Mouse (Mus musculus) neural tube, embryonic 15.5 days (tissue): ENCODE results near the gene Msrb1. TPM values are rescaled to one million over a fixed set of nuclear protein-coding genes. Genes with fewer than 3 reads are reported as not detected.
A peak's percentile ranks its signal among the peaks of the same experiment; 100 is the strongest.

Source experiments
- ATAC-seq: fragments of 200-750 bp; cut with Nextera tagmentation; 2 replicates; pipeline ENCODE4 v1.8.0; 2017; ENCODE audit warnings: mild to moderate bottlenecking, moderate TSS enrichment, moderate library complexity; ENCODE audit not compliant: low FRiP score
- H3K27ac ChIP-seq: fragments of 300-500 bp; sonication (generic); replicated peaks from 2 replicates; pipeline ENCODE4 v1.5.1; 2015; ENCODE audit warnings: mild to moderate bottlenecking, inconsistent platforms
- H3K27me3 ChIP-seq: fragments of 300-500 bp; sonication (generic); replicated peaks from 2 replicates; pipeline ENCODE4 v1.6.1; 2015; ENCODE audit warnings: inconsistent platforms
- H3K36me3 ChIP-seq: fragments of 300-500 bp; sonication (generic); 2 replicates; pipeline ENCODE4 v1.6.1; 2015; ENCODE audit warnings: inconsistent platforms
- H3K4me1 ChIP-seq: fragments of 300-500 bp; sonication (generic); 2 replicates; pipeline ENCODE4 v1.6.1; 2015; ENCODE audit warnings: inconsistent platforms
- H3K4me2 ChIP-seq: fragments of 300-500 bp; sonication (generic); 2 replicates; pipeline ENCODE4 v1.6.1; 2015; ENCODE audit warnings: inconsistent platforms, mild to moderate bottlenecking, moderate library complexity
- H3K4me3 ChIP-seq: fragments of 300-500 bp; sonication (generic); replicated peaks from 2 replicates; pipeline ENCODE4 v1.5.1; 2015; ENCODE audit warnings: mild to moderate bottlenecking, inconsistent platforms
- H3K9ac ChIP-seq: fragments of 300-500 bp; sonication (generic); replicated peaks from 2 replicates; pipeline ENCODE4 v1.6.1; 2015; ENCODE audit warnings: mild to moderate bottlenecking, inconsistent platforms
- H3K9me3 ChIP-seq: fragments of 300-500 bp; sonication (generic); replicated peaks from 2 replicates; pipeline ENCODE4 v1.6.1; 2016; ENCODE audit warnings: inconsistent platforms
- WGBS: fragments of 180-500 bp; shearing (Covaris S2); methylation state at CpG from one replicate; pipeline ENCODE4 v1.1.7; 2015; ENCODE audit warnings: mixed read lengths; 5-methylcytosine and 5-hydroxymethylcytosine counted together
- polyA plus RNA-seq: library from polyadenylated mRNA; unstranded; fragments of >200 nt; fragmentation: Nextera tagmentation; extraction: Ambion mirVana; gene quantifications from 2 replicates; pipeline ENCODE4 v1.2.1, GENCODE M21; 2015

The Msrb1 gene
- 23.2 and 24.4 TPM in 2 replicates for polyA plus RNA-seq

DNA sequence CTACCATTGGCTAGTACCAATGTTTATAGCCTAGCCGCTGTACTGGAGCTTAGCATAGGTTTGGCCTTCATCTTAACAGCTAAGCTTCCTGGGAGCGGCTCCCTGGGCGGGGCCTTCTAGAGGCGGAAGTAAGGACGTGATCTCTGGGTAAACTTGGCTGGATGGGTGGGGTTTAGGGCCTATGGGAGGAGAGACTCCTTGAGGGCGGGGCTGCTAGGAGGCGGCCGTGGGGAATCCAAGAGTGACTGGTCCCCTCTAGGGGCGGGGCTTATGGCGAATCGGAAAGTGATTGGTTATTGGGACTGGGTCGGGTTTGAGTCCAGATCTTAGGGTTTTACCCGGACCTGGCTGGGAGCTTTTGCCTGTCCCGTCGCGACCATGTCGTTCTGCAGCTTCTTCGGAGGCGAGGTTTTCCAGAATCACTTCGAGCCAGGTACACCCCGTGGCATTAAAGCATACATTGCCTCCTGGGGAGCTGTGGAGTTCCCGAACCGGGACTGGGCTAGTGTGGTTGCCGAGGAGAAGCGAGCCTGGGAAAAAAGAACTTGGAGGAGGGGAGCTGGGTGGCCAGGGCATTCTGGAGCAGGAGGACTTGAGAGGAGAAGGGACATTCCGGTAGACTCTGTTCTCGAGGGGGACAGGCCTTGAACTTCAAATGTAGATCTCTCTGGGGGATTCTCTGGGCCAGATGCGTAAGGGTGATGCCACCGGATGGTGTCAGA, at the start of gene Msrb1:
TSS of gene Msrb1 (plus strand) at position 313 of the 722 bp plus-strand sequence.
- peak within 1 kb of the TSS; percentile 73 for H3K27ac ChIP-seq
- peak within 1 kb of the TSS; percentile 54 for H3K9ac ChIP-seq
- WGBS, result 2% methylated on average over 29 of the region's 29 CpGs
- peaks cover 4% of the 10 kb centered on the region; the same call in 1 of the 2 replicates for H3K36me3 ChIP-seq
- peak; percentile 95 for ATAC-seq
- 0 out of 2 replicates have a peak, but pooled peaks cover 4% of the 10 kb centered on the region for H3K27me3 ChIP-seq
- H3K4me1 ChIP-seq, result peaks cover 17% of the 10 kb centered on the region
- peak within 1 kb of the TSS; percentile 63 for H3K4me3 ChIP-seq
- H3K4me2 ChIP-seq, result peak within 1 kb of the TSS; percentile 77
- no peaks in the 10 kb centered on the region for H3K9me3 ChIP-seq

DNA sequence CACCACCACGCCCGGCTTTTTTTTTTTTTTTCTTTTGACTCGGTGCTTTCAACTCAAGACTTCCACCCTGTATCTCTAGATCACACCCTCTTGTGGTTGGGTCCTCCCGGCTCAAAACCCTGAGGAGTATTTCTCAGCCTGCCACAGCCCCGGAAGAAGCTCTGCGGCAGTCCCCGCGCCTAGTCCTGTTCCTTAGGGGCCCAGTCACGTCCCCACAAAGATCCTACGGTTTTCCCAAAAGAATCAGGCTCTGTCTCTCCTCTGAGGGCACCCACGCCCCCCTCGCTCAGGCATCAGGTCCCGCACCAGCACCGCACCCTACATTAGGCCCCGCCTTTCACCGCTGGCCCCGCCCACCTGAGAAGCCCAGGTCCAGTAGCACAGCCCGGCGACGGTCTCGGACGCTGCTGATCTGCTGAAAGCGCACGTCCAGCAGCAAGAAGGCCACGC, 49.3 kb upstream of the Msrb1 start:
- H3K4me1 ChIP-seq, result peaks cover 46% of the 10 kb centered on the region
- H3K27ac ChIP-seq, result no peak overlapping the region
- H3K36me3 ChIP-seq, result peaks cover 7% of the 10 kb centered on the region
- peaks cover 19% of the 10 kb centered on the region for H3K27me3 ChIP-seq
- peak overlapping the region; percentile 64 for H3K4me2 ChIP-seq
- H3K9me3 ChIP-seq, result no peaks in the 10 kb centered on the region
- no peak for ATAC-seq
- 3% methylated on average over 24 of the region's 25 CpGs for WGBS
- H3K9ac ChIP-seq, result peak overlapping the region; percentile 35
- peak overlapping the region; percentile 70 for H3K4me3 ChIP-seq

DNA sequence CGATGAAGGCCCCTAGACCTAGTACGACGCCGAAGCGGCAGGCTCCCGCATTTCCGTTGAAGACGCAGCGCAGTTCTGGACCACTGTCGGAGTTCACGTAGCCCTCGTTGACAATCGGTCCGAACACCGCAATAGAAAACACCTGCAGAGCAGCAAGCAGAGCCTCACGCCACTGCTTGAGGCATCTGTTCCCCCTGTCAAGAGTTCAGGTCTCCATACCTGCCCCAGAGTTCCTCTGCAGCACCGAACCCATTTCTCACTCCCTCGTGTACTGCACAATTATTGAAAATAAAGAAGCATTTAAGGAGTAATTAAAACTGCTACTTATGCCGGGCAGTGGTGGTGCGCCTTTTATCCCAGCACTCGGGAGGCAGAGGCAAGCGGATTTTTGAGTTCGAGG, 48.8 kb upstream of the Msrb1 start:
- Histone ChIP-seq H3K4me1 (peaks cover 48% of the 10 kb centered on the region), H3K36me3 (peaks cover 7% of the 10 kb centered on the region), H3K27ac (no peak overlapping the region), H3K4me3 (peak overlapping the region; percentile 70), H3K9me3 (no peaks in the 10 kb centered on the region), H3K9ac (peak overlapping the region; percentile 35), H3K27me3 (peaks cover 19% of the 10 kb centered on the region), H3K4me2 (peak overlapping the region; percentile 64)
- WGBS, result 20% methylated on average over 23 of the region's 23 CpGs
- no peak for ATAC-seq

DNA sequence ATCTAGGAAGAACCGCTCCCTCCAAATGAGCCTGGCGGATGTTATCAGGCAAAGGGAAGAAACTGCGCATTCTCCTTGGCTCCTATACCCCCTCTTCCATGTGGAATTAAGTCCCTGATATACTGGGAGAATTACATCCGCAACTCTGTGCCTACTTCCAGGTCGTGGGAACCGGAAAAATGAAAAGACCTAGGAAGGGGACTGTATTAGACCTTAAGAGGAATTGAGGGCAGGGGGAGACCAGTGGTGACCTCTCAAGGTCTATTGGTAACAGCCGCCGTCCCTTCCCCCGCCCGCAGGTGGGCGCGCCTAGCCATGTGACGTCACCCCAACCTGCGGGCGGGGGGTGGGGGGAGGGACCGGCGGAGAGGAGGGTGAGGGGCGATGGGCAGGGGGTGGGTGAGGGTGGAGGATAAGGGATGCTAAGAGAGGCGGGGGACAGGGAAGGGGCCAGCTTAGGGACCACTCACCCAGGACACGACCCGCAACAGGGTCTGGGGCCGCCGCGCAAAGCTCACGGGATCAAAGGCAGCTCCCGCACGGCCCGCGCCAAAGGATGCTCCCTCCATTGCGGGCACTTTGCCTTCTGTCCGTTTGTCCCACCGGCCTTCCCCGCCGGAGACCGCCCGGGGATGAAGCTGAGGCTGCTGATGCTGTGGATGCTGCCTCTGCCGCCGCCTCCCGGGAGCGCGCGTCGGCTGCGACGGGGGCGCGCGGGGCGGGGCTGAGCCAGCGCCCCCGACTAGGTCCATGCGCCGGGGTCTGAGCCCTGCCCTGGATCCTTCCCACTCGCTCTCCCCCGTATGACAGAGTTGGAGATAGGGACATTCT, 47.0 kb upstream of the Msrb1 start, which contains the start of gene Syngr3:
TSS of gene Syngr3 (minus strand) at position 705 of the 831 bp plus-strand sequence.
- Histone ChIP-seq H3K4me2 (peak within 1 kb of the TSS; percentile 64), H3K9ac (peak within 1 kb of the TSS; percentile 86), H3K27ac (peak within 1 kb of the TSS; percentile 93), H3K4me3 (peak within 1 kb of the TSS; percentile 70), H3K36me3 (peaks cover 13% of the 10 kb centered on the region), H3K27me3 (peaks cover 19% of the 10 kb centered on the region), H3K4me1 (peaks cover 58% of the 10 kb centered on the region), H3K9me3 (no peaks in the 10 kb centered on the region)
- under 1% methylated on average over 49 of the region's 55 CpGs for WGBS
- peak; percentile 77 for ATAC-seq

DNA sequence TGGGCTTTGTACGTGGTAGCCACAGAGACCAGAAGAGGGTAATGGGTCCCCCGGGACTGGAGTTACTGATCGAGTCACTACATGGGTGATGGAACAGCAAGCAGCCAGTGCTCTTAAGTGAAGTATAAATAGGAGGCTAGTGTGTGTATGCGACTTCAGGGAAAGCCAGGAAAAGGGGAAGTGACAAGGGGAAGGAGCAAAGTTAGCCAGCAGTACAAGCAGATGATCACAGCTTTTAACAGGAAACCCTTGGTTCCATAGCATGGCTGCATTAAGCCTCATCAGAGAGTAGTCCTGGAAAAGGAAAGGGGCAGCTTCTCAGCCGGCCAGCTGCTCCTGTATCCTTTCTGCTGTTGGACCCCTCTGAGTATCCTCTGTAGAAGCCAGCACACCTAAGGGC, 44.1 kb upstream of the Msrb1 start:
- 77% methylated on average over 5 of the region's 5 CpGs for WGBS
- Histone ChIP-seq H3K36me3 (peaks cover 10% of the 10 kb centered on the region), H3K9me3 (no peaks in the 10 kb centered on the region), H3K4me3 (no peak overlapping the region), H3K27me3 (peaks cover 16% of the 10 kb centered on the region), H3K9ac (no peak overlapping the region), H3K4me2 (no peak overlapping the region), H3K4me1 (peaks cover 67% of the 10 kb centered on the region), H3K27ac (no peak overlapping the region)
- ATAC-seq, result no peak

DNA sequence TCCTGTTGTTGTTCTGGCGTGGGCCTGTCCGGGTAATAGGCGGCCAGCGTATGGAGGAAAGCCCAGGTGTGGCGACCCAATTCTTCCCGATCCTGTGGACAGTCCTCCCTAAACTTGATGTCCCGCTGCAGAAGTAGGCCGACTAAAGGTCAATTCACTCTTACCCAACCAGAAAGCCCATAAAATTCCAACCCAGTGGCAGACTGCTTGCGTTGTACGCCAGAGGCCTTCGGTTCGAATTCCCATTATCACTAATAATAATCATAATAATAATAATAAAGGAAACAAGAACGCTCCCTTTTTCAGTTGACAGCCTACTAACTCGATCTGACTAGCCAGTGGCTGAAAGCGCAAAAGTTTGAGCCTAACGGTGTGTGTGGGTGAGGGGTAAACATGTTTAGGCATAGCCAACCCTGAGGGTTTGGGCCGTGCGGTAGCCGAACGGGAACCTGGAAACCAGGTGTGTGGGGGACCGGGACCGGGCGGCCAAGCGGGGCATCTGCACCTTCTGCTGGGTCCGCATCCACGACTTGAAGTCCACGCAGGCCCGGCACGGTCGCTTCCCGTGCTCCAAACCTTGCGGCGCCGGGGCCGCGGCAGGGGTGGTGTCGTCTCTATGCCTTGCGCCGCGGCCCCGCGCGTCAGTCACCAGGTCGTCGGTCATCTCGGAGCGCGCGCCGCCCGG, 41.0 kb upstream of the Msrb1 start:
- Histone ChIP-seq H3K4me2 (peak overlapping the region; percentile 76), H3K9ac (peak overlapping the region; percentile 84), H3K4me3 (peak overlapping the region; percentile 60), H3K27me3 (0 out of 2 replicates have a peak, but pooled peaks cover 4% of the 10 kb centered on the region), H3K36me3 (peaks cover 23% of the 10 kb centered on the region), H3K4me1 (peaks cover 48% of the 10 kb centered on the region), H3K9me3 (no peaks in the 10 kb centered on the region), H3K27ac (peak overlapping the region; percentile 93)
- 6% methylated on average over 47 of the region's 51 CpGs for WGBS
- ATAC-seq, result peak; percentile 45

DNA sequence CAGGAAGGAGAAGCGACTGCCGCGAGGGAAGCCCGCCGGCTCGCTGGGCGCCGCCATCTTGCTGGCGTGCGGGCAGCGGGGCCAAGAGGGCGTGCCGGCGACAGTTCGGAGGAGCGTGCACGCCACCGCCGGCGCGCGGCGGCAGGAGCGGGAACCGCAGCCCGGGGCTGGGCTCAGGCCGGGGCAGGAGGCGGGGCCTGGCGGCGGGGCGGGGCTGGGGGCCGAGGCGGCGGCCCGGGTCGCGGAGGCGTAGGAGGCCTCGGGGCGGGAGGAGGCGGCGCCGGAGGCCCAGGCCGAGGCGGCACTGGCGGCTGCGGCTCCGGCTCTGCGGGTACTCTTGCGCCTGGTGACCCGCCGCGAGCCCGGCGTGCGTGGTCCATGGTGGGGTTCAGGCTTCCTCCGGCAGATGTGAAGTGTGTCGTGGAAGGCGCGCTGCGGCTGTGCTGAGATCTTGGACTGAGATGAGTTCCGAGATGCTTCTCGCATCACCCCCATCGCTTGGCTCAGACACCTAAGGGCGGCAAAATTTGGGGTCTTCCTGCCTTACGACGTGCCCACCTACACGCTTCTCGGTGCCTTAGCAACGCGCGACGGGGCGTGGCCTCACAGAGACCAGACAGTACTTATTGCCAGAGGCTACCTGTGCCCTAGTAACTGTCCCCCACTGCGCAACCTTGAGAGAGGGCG, 40.3 kb upstream of the Msrb1 start, which contains the start of the genes Gfer and Noxo1:
TSS of gene Gfer (minus strand) at position 146 of the 687 bp plus-strand sequence.
TSS of gene Noxo1 (plus strand) at position 224 of the 687 bp plus-strand sequence.
- peaks cover 30% of the 10 kb centered on the region for H3K36me3 ChIP-seq
- H3K4me1 ChIP-seq, result peaks cover 41% of the 10 kb centered on the region
- peak within 1 kb of the TSS; percentile 60 for H3K4me3 ChIP-seq
- no peaks in the 10 kb centered on the region for H3K27me3 ChIP-seq
- peak within 1 kb of the TSS; percentile 93 for H3K27ac ChIP-seq
- H3K9ac ChIP-seq, result peak within 1 kb of the TSS; percentile 84
- no peaks in the 10 kb centered on the region for H3K9me3 ChIP-seq
- H3K4me2 ChIP-seq, result peak within 1 kb of the TSS; percentile 76
- under 1% methylated on average over 65 of the region's 76 CpGs for WGBS
- ATAC-seq, result peak; percentile 93

DNA sequence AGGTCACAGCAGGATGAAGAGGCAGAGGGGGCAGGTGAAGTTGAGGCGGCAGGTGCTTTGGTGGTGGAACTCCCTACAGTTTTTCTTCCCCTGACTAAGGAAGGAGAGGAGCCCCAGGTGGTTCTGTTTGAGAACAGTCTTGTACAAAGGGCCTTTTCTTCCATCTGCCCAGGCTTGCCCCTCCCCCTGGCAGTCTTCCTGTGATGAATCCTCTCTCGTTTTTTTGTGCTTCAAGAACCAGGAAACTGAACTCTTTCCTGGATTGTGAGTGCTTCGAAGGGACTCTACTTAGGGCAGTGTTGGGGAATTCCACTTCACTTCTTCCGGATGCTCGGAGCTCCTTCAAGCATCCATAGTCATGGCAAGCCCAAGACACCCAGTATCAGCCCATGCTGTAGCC, 38.5 kb upstream of the Msrb1 start:
- no peak overlapping the region for H3K4me2 ChIP-seq
- peaks cover 36% of the 10 kb centered on the region for H3K4me1 ChIP-seq
- ATAC-seq, result no peak
- no peak overlapping the region for H3K9ac ChIP-seq
- H3K9me3 ChIP-seq, result no peaks in the 10 kb centered on the region
- WGBS, result 22% methylated on average over 5 of the region's 5 CpGs
- H3K27me3 ChIP-seq, result no peaks in the 10 kb centered on the region
- H3K36me3 ChIP-seq, result peaks cover 40% of the 10 kb centered on the region
- no peak overlapping the region for H3K4me3 ChIP-seq
- H3K27ac ChIP-seq, result no peak overlapping the region

DNA sequence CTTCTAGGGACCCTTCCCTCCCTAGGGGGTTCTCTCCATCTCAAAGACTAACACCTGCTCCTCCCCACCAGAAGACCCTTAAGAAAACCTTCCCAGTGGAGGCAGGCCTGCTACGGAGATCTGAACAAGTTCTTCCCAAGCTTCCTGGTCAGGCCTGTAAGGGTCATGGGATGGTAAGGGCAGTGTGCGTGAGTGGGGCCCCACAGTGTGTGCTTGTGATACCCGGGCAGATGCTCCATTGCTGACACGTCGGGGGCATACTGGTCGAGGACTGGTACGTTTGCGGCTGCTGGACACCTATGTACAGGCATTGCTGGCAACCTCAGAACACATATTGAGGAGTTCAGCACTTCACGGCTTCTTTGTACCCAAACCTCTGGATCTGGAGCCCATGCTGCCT, 37.7 kb upstream of the Msrb1 start:
- Histone ChIP-seq H3K9ac (no peak overlapping the region), H3K27me3 (no peaks in the 10 kb centered on the region), H3K4me1 (peaks cover 32% of the 10 kb centered on the region), H3K27ac (no peak overlapping the region), H3K4me3 (no peak overlapping the region), H3K9me3 (no peaks in the 10 kb centered on the region), H3K36me3 (peaks cover 40% of the 10 kb centered on the region), H3K4me2 (no peak overlapping the region)
- ATAC-seq, result no peak
- 69% methylated on average over 9 of the region's 9 CpGs for WGBS

DNA sequence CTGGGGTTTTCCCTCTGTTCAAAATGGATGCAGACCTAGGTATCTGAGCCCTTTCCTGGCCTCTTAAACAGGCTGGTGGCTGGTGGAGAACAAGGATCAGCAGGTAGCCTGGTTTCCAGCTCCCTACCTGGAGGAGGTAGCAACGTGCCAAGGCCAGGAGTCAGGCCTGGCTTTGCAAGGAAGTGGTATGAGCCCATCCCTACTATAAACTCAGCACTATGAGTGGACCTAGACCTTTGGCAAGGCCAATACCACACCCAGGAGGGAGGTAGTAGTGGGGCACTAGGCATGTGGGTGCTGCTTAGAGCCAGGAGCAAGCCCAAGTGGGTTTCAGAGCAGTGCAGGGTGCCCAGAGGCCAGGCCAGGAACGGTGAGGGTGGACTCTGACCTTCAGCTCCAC, 37.0 kb upstream of the Msrb1 start:
- Histone ChIP-seq H3K27ac (no peak overlapping the region), H3K36me3 (peaks cover 48% of the 10 kb centered on the region), H3K27me3 (no peaks in the 10 kb centered on the region), H3K9ac (no peak overlapping the region), H3K9me3 (no peaks in the 10 kb centered on the region), H3K4me1 (peaks cover 27% of the 10 kb centered on the region), H3K4me2 (no peak overlapping the region), H3K4me3 (no peak overlapping the region)
- WGBS, result 89% methylated on average over 2 of the region's 2 CpGs
- ATAC-seq, result no peak

DNA sequence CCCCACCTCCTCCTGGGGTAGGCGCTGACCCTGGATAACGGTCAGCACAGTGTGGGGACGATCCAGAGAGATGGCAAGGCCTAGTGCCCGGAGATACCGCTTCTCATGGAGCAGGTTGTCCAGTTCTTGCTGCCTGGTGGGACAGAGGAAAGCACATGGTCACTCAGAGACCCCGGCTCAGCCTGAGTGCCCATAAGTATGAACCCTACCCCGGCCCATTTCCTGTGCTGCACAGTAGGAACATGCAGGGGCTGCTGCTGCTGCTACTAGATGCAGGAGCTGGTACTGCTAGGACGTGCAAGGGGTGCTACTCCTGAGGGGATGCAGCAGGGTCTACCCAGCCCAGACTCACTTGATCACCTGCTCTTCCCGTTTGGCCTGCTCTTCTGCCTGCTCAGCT, 35.2 kb upstream of the Msrb1 start:
- Histone ChIP-seq H3K4me3 (no peak overlapping the region), H3K9ac (no peak overlapping the region), H3K27ac (no peak overlapping the region), H3K27me3 (no peaks in the 10 kb centered on the region), H3K4me1 (peaks cover 23% of the 10 kb centered on the region), H3K36me3 (peaks cover 60% of the 10 kb centered on the region), H3K4me2 (no peak overlapping the region), H3K9me3 (no peaks in the 10 kb centered on the region)
- no peak for ATAC-seq
- WGBS, result 91% methylated on average over 9 of the region's 9 CpGs
